Mouse (Mus musculus): ENCODE results near the gene Sgca.
"Not testable (repeated sequence)": the region's sequence is repeated elsewhere in the genome, so short reads cannot be mapped to it uniquely, and the experiment has no call there.

Gene Sgca

GRCm38 (mm10) chr11:94976199-94976598 lies at the start of gene Sgca:
Gene Sgca, minus strand, starts transcription at chr11:94976327.
- DNase-seq, result no peak

- peak; percentile 38 for DNase-seq
These were observed 49.3 kb upstream of the Sgca start for GRCm38 (mm10) chr11:95025227-95026012.

- no peak for DNase-seq
These were observed 48.5 kb upstream of the Sgca start for GRCm38 (mm10) chr11:95024439-95025184.

GRCm38 (mm10) chr11:95023481-95023880 lies 47.4 kb upstream of the Sgca start:
- no peak for DNase-seq

- DNase-seq, result no peak
These were observed 46.3 kb upstream of the Sgca start for GRCm38 (mm10) chr11:95022237-95022992.

GRCm38 (mm10) chr11:95015484-95015883 lies 39.4 kb upstream of the Sgca start:
- DNase-seq, result no peak

- no peak for DNase-seq
These were observed 36.4 kb upstream of the Sgca start for GRCm38 (mm10) chr11:95012487-95012886.

GRCm38 (mm10) chr11:95012075-95012474 lies 35.9 kb upstream of the Sgca start:
- no peak for DNase-seq

GRCm38 (mm10) chr11:95011416-95011815 lies 35.3 kb upstream of the Sgca start:
- DNase-seq, result no peak

GRCm38 (mm10) chr11:95010841-95011403 lies 34.8 kb upstream of the Sgca start:
- DNase-seq, result not testable (repeated sequence)

- no peak for DNase-seq
These were observed 34.1 kb upstream of the Sgca start for GRCm38 (mm10) chr11:95010141-95010739.

GRCm38 (mm10) chr11:95009629-95010014 lies 33.5 kb upstream of the Sgca start, which contains the start of gene Samd14:
Gene Samd14, plus strand, starts transcription at chr11:95009879.
- DNase-seq, result peak; percentile 47

- DNase-seq, result no peak
These were observed 32.8 kb upstream of the Sgca start for GRCm38 (mm10) chr11:95008661-95009628.

- no peak for DNase-seq
These were observed 31.3 kb upstream of the Sgca start for GRCm38 (mm10) chr11:95007418-95007817.

- DNase-seq, result peak; percentile 90
These were observed 30.5 kb upstream of the Sgca start for GRCm38 (mm10) chr11:95006525-95007219.

GRCm38 (mm10) chr11:95006038-95006437 lies 29.9 kb upstream of the Sgca start:
- no peak for DNase-seq

GRCm38 (mm10) chr11:95004937-95005198 lies 28.7 kb upstream of the Sgca start:
- no peak for DNase-seq

GRCm38 (mm10) chr11:95004136-95004936 lies 28.2 kb upstream of the Sgca start:
- DNase-seq, result no peak

- DNase-seq, result no peak
These were observed 26.6 kb upstream of the Sgca start for GRCm38 (mm10) chr11:95002705-95003104.

Measured in lung, postnatal 36 days (tissue).